Mouse (Mus musculus): ENCODE results near the gene Cacna2d3.

DNA sequence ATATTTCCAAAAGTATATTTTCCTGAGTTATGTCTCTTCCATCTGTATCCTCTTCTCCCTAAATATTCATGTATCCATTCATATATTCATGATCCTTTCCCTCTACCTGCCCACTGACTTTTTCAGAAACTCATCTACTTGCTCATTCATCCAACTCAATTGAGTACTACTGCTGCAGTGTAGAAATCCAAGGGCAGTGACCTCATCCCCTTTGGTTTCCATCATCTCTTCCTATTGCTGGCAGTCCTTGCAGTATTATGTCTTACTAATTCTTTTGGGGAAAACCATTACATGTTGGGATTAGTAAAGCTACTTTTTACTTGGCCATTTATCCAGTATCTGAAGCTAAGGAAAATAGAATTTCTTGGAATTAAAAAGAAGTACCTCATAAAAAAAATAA is 447.8 kb downstream of the Cacna2d3 start:
- TF ChIP-seq CHD2 (IDR thresholded peaks at IDR 0.05; ENCODE audit: low read depth, low read length) (no peak), MAFK (IDR thresholded peaks at IDR 0.05; ENCODE audit: insufficient read depth, low read depth, low read length) (no peak), ZNF384 (IDR thresholded peaks at IDR 0.05; ENCODE audit: low read depth, low read length) (no peak), ZC3H11A (IDR thresholded peaks at IDR 0.05; ENCODE audit: borderline replicate concordance, low read depth, low read length) (no peak), HCFC1 (IDR thresholded peaks at IDR 0.05; ENCODE audit: borderline replicate concordance, insufficient read depth, low read length) (no peak)

Measured in ES-E14 (cell line).